Mouse (Mus musculus) inflammation-experienced regulatory T-cells (primary cell): ENCODE measurements around the gene BC037034. TPM values are rescaled to one million over a fixed set of nuclear protein-coding genes. Genes with fewer than 3 reads are reported as not detected.

Experiments used
- polyA plus RNA-seq, 2 experiments: library from polyadenylated mRNA; unstranded; fragments of 100-300 nt; shearing (Covaris generic); gene quantifications; one replicate each; pipeline ENCODE4 v1.2.1; 2017

Gene BC037034
- polyA plus RNA-seq = 10 to 100 TPM; 35.3 to 42.7 TPM

DNA sequence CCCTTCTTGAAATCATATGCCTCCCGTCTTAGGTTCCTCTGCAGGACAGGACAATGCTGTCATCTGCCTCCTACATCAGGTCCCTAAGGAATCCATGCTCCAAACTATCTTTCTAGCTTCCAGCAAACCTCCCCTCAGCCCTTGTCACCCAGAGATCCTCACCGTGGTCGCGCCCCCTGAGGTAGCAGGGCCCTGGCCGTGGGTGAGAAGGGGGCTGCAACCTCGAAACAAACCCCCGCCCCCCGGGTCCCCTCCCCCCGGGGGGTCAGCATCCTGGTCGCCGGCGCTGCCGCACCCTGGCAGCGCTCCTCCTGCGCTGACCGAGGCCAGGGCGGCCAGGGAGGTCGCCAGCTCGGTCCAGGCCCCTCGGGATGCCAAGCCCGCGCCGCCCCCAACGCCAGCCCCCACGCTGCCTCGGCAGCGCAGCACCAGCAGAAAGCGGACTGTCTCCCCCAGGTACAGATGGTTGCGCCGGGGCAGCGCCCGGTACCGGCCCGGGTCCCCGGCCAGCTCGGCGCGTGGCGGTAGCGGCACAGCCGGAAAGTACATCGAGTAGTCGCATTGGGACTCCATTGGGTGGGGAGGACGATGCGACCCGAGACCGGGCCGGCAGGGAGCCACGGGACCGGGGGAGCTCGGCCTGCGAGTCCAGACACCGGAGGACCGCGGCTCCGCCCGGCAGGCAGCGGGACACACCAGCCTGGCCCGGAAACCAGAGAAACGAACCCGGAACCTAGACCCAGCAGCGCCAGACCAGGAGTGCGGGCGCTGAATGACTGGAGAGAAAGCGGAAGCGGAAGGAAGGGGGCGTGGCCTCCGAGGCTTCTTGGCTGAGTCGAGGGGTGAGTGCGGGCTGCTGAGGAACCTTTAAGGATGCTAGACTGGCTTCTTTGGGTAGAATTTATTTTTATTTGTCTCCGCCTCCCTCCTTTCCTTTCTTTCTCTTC is at the start of gene BC037034:
Gene BC037034, minus strand, starts transcription at position 774 of the 947 bp plus-strand sequence.

DNA sequence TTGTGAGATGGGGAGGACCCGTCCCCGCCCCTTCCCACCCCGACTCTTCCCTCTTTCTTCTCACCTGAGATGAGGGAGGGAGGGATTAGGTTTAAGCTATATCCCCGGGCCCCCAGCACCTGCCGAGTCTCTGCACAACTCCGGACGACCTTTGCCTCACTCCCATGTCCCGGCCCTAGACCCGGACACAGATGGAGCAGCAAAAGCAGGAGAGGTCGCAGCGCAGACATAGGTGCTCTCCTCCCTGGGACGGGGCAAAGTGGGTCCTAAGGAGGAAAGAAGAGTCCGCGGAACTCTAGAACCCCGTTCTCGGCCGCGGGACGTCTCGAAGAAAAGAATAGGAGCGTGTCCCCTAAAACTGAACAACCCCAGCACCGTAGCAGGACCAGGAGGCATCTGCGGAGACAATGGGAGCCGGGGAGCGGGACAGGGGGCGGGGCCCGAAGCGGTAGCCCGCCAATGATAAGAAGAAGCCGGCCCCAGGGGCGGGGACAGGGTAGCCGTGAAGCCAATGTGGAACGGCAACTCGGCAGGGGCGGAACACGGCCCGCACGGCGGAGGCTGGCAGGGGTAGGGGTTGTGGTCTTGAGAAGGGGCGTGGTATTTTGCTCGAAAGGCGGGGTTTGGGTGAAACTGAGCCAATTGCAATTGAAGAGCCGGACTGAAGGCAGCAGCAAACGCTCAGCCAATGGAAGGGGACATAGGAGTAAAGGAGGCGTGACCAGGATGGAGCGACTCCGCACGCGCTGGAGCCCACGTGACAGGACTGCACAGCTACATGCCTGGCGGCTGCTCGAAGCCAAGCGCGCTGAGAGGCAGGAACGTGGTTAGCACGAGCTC is 16.0 kb upstream of the BC037034 start, which contains the start of the genes Gm43720, Gpc2 and Stag3:
Gene Gm43720, minus strand, starts transcription at position 374 of the 840 bp plus-strand sequence.
Gene Gpc2, minus strand, starts transcription at position 421 of the 840 bp plus-strand sequence.
Gene Stag3, plus strand, starts transcription at position 656 of the 840 bp plus-strand sequence.

DNA sequence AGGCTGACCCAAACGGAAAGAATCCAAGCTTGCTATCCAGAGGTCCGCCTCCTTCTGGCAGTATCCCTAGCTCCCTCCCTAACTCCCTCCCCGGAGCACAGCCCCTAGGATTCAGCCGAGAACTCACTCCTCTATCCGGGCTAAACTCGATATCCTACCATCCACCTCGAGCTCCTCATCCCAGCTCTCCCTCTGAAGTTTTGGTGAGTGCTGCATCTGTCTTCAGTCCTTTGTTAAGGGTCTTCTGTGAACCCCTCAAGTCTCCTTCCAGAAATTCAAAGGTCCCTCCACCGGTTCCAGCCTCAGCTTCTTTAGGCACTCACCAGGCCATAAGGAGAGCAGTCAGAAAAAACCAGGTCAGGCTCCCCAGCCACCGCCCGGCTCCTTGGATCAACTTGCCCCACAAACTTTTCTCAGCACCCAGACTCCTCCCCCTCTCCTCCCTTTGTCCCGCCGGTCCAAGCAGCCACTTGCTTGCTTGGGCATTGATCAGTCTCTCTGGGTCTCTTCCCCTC is 8.6 kb upstream of the BC037034 start, which contains the start of gene Gal3st4:
Gene Gal3st4, minus strand, starts transcription at position 432 of the 515 bp plus-strand sequence.

DNA sequence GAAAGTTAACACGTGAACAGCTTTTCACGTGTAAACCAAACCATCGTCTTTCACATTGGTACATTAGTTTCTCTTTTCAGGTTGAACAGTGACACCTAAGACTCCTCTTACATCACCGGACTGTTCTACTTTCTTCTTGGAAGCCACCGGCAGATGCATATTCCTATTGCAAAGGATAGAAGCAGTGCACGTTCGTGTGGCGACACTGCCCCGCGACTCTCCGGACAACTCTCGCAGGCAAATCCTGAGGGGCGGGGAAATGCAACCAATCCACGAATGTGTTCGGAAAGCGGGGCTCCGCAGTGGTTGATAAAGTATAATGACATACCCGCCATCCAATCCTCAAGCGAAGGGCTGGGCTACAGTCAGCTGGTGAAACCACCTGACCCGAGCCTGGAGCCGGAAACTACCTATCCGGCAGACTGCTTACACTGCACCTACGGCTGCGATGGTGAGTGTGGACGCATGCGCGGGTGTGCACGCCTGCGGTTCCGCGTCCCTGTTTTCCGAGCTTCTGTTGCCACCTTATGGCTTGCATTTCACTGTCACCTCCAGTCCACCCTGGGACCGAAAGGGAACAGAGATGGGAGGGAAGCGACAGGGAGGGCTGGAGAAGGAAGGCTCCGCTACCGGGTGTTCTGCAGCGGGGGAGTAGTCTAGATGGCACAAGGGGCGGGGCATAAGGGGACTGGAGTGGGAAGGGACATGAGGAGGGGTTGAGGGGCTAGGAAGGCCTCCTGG is 8.3 kb downstream of the BC037034 start, which contains the start of gene Lamtor4:
Gene Lamtor4, plus strand, starts transcription at position 130 of the 741 bp plus-strand sequence.

DNA sequence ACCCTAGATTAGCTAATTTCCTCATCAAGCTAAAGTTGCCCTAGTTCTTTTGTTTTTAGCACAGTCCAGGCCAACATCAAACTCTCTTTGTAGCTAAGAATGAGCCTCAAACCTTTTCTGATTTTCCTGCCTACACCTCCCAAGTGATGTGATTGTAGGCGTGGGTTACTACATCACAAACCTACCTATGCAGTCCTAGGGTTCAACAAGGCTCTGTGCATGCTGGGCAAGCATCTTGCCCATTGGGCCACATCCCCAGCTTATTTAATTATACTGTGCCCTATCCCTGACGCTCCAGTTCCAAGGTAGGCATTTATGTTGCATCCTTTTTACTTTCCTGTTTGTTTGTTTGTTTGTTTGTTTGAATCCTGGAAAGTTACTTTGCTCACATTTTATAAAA is 38.1 kb downstream of the BC037034 start, which contains the start of gene Nxpe5:
Gene Nxpe5, plus strand, starts transcription at position 199 of the 400 bp plus-strand sequence.

Other genes with a start within 250 kb of the BC037034 start
- 1 to 10 TPM in 1 of 2 experiments, under 1 TPM in 1; 0.11 to 2.1 TPM for gene Smok3a, start 242.8 kb downstream of the BC037034 start, polyA plus RNA-seq
- 1 to 10 TPM in 1 of 2 experiments, not detected in 1; 7.7 TPM for gene Smok3b, start 242.6 kb downstream of the BC037034 start, polyA plus RNA-seq
- 1 to 10 TPM in 1 of 2 experiments, under 1 TPM in 1; 0.35 to 2.9 TPM for gene Smok3c, start 210.8 kb downstream of the BC037034 start, polyA plus RNA-seq
- gene Zkscan1, start 178.9 kb downstream of the BC037034 start, polyA plus RNA-seq = 10 to 100 TPM; 11.9 to 14.3 TPM
- gene Zscan21, start 147.1 kb downstream of the BC037034 start, polyA plus RNA-seq = 10 to 100 TPM; 23.1 to 27.3 TPM
- gene Zfp113, start 108.3 kb downstream of the BC037034 start, polyA plus RNA-seq = 10 to 100 TPM; 21.3 to 26.4 TPM
- gene Cops6, start 103.0 kb downstream of the BC037034 start, polyA plus RNA-seq = 100 to 1,000 TPM; 183 to 192 TPM
- gene Ap4m1, start 92.0 kb downstream of the BC037034 start, polyA plus RNA-seq = 1 to 10 TPM; 8.1 to 8.7 TPM
- 10 to 100 TPM; 57.4 to 74.1 TPM for gene Mcm7, start 91.6 kb downstream of the BC037034 start, polyA plus RNA-seq
- gene Taf6, start 76.6 kb downstream of the BC037034 start, polyA plus RNA-seq = 10 to 100 TPM; 44.9 to 56.9 TPM
- 10 to 100 TPM; 17.3 to 20.4 TPM for gene Cnpy4, start 76.5 kb downstream of the BC037034 start, polyA plus RNA-seq
- under 1 TPM; 0.93 to 0.99 TPM for gene Mblac1, start 69.7 kb downstream of the BC037034 start, polyA plus RNA-seq
- gene Nxpe5, start 38.1 kb downstream of the BC037034 start, polyA plus RNA-seq = 1 to 10 TPM in 1 of 2 experiments, under 1 TPM in 1; 0.49 to 1.4 TPM
- gene Lamtor4, start 8.6 kb downstream of the BC037034 start, polyA plus RNA-seq = 100 to 1,000 TPM in 1 of 2 experiments, 10 to 100 TPM in 1; 61.4 to 105 TPM
- 1 to 10 TPM; 1.1 to 1.6 TPM for gene Gal3st4, start 8.8 kb upstream of the BC037034 start, polyA plus RNA-seq
- gene Gm43720, start 15.9 kb upstream of the BC037034 start, polyA plus RNA-seq = under 1 TPM in 1 of 2 experiments, not detected in 1; 0.02 TPM
- gene Gpc2, start 16.0 kb upstream of the BC037034 start, polyA plus RNA-seq = 1 to 10 TPM in 1 of 2 experiments, under 1 TPM in 1; 0.86 to 2.2 TPM
- gene Stag3, start 16.2 kb upstream of the BC037034 start, polyA plus RNA-seq = 1 to 10 TPM in 1 of 2 experiments, under 1 TPM in 1; 0.96 to 1.7 TPM
- 10 to 100 TPM in 1 of 2 experiments, 1 to 10 TPM in 1; 6.0 to 20.3 TPM for gene Pvrig, start 77.9 kb upstream of the BC037034 start, polyA plus RNA-seq
- 10 to 100 TPM; 21.6 to 29.5 TPM for gene Zfp157, start 177.4 kb upstream of the BC037034 start, polyA plus RNA-seq